Mouse (Mus musculus): ENCODE data around the gene Zfp85. TPM values are rescaled to one million over a fixed set of nuclear protein-coding genes. Genes with fewer than 3 reads are reported as not detected.

Zfp85 gene
- 3.4 TPM for polyA plus RNA-seq (2014; fragmentation: Illumina TruSeq; extraction: RNeasy Lipid Tissue Mini Kit (QIAGEN cat#74804); ENCODE audit: insufficient read depth, low read depth, low replicate concordance)

GRCm38 (mm10) chr13:67754333-67755306, at the start of gene Zfp85:
Zfp85 (minus strand) TSS chr13:67755228.

GRCm38 (mm10) chr13:67779265-67780221, 24.5 kb upstream of the Zfp85 start, which contains the start of gene Zfp493:
Zfp493 (plus strand) TSS chr13:67779693.

GRCm38 (mm10) chr13:67728641-67729318, 26.2 kb downstream of the Zfp85 start, which contains the start of gene Zfp65:
Zfp65 (minus strand) TSS chr13:67729173.

Other genes starting within 250 kb of the Zfp85 start
- not detected for gene Gm26965, start 229.1 kb downstream of the Zfp85 start, polyA plus RNA-seq (2014; fragmentation: Illumina TruSeq; extraction: RNeasy Lipid Tissue Mini Kit (QIAGEN cat#74804); ENCODE audit: insufficient read depth, low read depth, low replicate concordance)
- gene Zfp87, start 229.1 kb downstream of the Zfp85 start, polyA plus RNA-seq (2014; fragmentation: Illumina TruSeq; extraction: RNeasy Lipid Tissue Mini Kit (QIAGEN cat#74804); ENCODE audit: insufficient read depth, low read depth, low replicate concordance): 21.7 TPM
- 4.4 TPM for gene Zfp748, start 201.4 kb downstream of the Zfp85 start, polyA plus RNA-seq (2014; fragmentation: Illumina TruSeq; extraction: RNeasy Lipid Tissue Mini Kit (QIAGEN cat#74804); ENCODE audit: insufficient read depth, low read depth, low replicate concordance)
- gene Zfp729b, start 145.5 kb downstream of the Zfp85 start, polyA plus RNA-seq (2014; fragmentation: Illumina TruSeq; extraction: RNeasy Lipid Tissue Mini Kit (QIAGEN cat#74804); ENCODE audit: insufficient read depth, low read depth, low replicate concordance): 3.4 TPM
- not detected for gene Gm49345, start 117.5 kb downstream of the Zfp85 start, polyA plus RNA-seq (2014; fragmentation: Illumina TruSeq; extraction: RNeasy Lipid Tissue Mini Kit (QIAGEN cat#74804); ENCODE audit: insufficient read depth, low read depth, low replicate concordance)
- gene Zfp729a, start 117.4 kb downstream of the Zfp85 start, polyA plus RNA-seq (2014; fragmentation: Illumina TruSeq; extraction: RNeasy Lipid Tissue Mini Kit (QIAGEN cat#74804); ENCODE audit: insufficient read depth, low read depth, low replicate concordance): 6.4 TPM
- gene Zfp738, start 68.2 kb downstream of the Zfp85 start, polyA plus RNA-seq (2014; fragmentation: Illumina TruSeq; extraction: RNeasy Lipid Tissue Mini Kit (QIAGEN cat#74804); ENCODE audit: insufficient read depth, low read depth, low replicate concordance): 3.3 TPM
- 3.7 TPM for gene Zfp65, start 26.1 kb downstream of the Zfp85 start, polyA plus RNA-seq (2014; fragmentation: Illumina TruSeq; extraction: RNeasy Lipid Tissue Mini Kit (QIAGEN cat#74804); ENCODE audit: insufficient read depth, low read depth, low replicate concordance)
- gene Zfp493, start 24.5 kb upstream of the Zfp85 start, polyA plus RNA-seq (2014; fragmentation: Illumina TruSeq; extraction: RNeasy Lipid Tissue Mini Kit (QIAGEN cat#74804); ENCODE audit: insufficient read depth, low read depth, low replicate concordance): 1.5 TPM
- 2.9 TPM for gene Zfp273, start 58.5 kb upstream of the Zfp85 start, polyA plus RNA-seq (2014; fragmentation: Illumina TruSeq; extraction: RNeasy Lipid Tissue Mini Kit (QIAGEN cat#74804); ENCODE audit: insufficient read depth, low read depth, low replicate concordance)
- gene Gm10037, start 75.9 kb upstream of the Zfp85 start, polyA plus RNA-seq (2014; fragmentation: Illumina TruSeq; extraction: RNeasy Lipid Tissue Mini Kit (QIAGEN cat#74804); ENCODE audit: insufficient read depth, low read depth, low replicate concordance): 2.6 TPM
- not detected for gene BC048507, start 108.1 kb upstream of the Zfp85 start, polyA plus RNA-seq (2014; fragmentation: Illumina TruSeq; extraction: RNeasy Lipid Tissue Mini Kit (QIAGEN cat#74804); ENCODE audit: insufficient read depth, low read depth, low replicate concordance)

All from lung, adult 10 weeks (tissue).